Mouse (Mus musculus) WW6 (cell line): ENCODE data around the gene Serpina3c.

Experiments used
- DNase-seq: peaks from one replicate; pipeline ENCODE4 v3.0.0-alpha.2; 2013; ENCODE audit warnings: low read depth, low spot score

Serpina3c gene

DNA sequence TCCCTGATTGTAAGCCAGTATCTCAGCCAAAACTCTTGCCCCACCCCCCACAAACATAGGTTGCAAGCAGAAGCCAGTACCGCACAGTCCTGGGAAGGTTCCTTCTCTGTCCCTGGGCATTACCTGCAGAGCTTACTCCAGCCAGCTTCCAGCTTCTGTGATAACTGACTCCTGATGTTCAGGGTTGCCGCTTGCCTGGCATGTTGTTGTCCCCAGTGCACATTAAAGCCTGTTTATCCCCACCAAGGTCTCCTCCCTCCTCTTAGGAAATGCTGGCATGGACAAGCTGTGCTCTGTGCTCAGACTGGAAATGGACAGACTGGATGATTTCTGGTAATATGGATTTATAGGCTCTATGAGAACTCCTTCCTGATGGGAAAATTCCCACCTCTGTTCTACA lies at the start of gene Serpina3c:
TSS of gene Serpina3c (minus strand) at position 215 of the 400 bp plus-strand sequence.
- no peak for DNase-seq

DNA sequence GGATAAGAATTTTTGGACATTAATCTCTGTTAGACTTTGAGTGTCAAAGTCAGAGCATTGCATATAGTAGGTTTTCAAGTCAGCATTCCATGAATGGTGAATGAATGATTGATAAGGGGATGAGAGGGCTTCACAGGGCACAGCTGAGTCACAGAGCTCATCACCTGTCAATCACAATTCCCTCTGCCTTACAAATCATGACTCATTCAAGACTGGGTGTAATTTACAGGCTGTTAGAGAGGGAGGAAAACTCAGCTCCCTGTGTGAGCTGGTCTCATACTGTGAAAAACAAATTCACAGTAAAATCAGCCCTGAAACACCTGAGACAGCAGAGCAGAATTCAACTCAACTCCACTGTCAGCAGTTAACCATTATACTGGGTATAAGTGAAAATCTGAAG lies 37.2 kb upstream of the Serpina3c start:
- no peak for DNase-seq

DNA sequence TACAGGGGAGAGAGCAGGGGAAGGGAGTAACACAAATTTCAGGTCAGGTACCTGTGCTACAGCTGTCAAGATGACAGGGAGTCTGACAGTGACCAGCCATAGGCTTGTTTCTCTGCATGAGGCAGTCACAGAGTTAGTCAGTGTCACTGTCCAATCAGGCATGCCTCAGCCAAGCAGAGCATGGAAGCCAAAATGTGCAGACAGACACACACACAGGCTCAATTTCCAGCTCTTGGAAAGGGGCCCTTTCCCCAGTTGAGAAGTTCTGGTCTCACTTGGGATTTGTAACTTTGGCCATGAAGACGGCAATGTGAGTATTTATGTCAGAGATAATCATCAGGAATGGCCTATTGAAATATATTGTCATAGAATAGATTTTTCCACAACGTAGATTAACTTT lies 35.6 kb upstream of the Serpina3c start:
- DNase-seq: no peak

DNA sequence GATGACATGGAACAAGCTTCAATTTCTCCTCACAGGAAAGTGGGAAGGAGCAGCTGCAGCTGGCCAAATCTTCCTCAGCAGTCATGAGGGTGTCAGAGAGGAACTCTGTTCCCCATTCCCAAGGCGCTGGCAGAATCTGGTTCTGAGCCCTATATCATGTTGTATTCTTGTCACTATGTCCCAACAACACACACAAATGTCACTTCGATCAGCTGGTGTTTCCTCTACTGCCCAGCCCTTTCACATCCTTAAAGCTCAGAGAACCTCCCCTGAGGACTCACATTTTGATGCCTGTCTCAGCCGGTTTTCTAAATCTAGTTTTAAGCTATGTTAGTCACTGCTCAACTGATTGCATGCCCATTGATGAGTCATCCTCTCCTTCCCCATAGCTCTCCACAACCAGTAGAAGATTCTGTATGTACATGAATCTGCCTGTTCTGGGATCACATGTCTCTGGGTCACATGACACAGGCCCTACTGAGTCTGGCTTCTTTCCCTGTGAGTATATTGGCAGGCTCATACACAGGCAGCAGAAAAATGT lies 32.4 kb upstream of the Serpina3c start:
- DNase-seq: no peak

DNA sequence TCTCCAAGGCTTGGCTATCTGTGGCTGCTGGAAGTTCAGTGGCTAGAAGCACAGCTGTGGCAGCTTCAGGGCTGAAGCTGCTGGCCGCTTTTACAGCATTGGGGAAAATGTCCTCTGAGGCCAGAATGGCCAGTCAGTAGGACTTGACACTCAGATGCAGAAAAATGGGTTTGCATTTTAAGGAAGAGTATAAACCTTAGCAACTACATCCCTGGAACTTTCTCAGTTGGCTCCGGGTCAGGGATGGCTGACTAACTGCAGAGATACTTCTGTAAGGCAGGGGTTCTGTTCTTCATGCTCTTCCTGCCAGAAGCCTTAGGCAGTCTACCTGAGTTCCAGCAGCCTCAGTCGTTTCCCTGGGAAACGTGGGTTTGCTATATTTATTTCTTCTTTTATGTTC lies 31.4 kb upstream of the Serpina3c start:
- no peak for DNase-seq

DNA sequence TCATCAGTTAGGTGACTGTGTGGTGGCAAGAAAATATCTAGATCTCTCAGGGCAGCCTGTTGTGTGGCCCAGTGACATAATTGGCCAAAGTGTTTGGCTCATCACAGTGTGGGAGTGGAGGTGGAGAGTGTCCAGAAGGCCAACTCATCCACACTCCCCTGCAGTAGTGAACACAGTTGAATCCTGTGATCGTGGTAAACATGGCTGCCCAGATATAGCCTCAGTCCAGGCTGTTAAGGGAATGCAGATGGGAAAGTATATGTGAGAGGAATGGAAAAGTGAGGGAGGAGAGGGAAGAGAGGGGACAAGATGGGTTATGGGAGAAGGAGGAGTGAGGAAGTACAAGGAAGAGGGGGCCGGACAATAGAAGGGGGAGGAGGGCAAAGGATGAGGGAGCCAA lies 25.3 kb upstream of the Serpina3c start:
- DNase-seq: no peak

DNA sequence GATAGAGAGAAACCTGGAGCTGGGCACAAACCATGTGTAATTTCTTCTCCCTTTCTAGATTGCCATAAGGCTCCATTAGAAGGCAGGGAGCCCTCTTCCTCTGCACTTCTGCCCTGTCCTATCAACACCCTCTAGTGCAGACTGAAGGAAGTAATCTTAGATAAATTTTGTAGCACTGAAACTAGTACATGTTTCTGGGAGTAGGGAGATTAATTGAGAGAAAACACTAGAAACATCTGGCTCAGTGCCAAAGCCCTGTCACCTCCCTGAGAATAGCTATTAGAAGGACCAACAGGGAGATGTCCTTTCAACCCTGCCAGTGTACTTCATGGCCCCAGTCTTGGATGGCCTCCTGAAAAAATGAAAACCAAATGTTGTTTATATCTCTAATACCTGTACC lies 24.9 kb upstream of the Serpina3c start:
- no peak for DNase-seq

DNA sequence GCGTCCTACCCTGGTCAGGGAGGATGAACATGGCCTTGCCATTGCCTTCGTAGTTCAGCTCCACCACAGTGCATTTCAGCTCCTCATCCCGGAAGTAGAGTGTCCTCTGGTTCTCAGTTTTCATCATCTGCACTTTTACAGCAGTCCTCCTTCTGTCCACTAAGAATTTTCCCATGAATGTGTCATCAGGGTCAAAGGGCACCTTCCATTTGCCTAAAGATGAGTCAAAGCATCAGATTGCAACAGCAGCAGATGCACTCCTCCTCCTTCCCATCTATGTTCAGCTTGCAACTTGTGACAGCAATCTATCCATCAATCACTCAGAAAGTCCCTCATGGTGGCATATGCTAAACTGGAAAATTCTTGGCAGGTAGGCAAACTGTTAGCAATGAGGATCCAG lies 22.0 kb upstream of the Serpina3c start:
- DNase-seq: no peak

DNA sequence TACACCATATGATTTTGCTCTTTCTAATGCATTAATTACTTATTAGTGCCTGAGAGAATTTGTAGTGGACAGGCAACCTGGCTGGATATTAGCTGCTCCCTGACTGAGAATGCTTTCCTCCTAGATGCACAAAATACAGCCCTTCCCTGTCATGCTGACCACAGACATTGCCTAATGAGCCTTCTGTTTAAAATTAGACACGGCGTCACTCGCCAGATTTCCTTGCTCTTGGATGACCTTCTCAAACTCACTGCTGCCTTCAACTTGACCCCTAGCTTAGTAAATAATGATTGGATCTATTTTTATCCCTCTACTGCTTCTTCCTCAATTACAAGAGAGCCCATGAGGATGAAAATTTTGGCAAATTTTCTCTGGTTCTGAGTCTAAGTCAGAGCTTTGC lies 21.1 kb upstream of the Serpina3c start:
- no peak for DNase-seq

DNA sequence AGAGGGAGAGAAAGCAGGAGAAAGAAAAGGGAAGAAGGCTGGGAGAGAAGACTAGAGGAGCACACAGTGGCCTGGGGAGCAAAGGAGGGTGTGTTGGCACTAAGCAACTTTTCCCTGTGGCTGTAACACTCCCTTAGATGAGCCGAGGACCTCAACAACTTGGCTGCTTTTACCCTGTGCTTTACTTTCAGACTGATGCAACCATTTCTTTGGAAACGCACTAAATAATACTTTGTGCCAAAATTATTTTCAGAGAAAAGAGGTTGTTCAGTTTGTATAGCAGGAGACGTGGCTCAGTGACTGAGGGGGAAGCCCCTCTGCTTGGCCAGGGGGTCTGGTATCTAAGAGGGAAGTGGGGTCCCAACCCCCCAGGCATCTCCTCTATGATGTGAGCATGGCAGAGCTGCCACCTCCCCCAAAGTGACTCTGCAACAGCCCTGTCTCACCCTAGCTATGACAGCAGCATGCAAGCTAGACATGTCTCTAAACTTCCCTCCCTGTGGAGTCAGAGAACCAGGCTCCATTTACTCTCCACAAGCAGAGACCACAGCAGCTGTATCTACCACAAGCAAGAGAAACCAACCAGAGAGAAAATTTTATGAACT lies 527 bp downstream of the Serpina3c start:
- DNase-seq: no peak

DNA sequence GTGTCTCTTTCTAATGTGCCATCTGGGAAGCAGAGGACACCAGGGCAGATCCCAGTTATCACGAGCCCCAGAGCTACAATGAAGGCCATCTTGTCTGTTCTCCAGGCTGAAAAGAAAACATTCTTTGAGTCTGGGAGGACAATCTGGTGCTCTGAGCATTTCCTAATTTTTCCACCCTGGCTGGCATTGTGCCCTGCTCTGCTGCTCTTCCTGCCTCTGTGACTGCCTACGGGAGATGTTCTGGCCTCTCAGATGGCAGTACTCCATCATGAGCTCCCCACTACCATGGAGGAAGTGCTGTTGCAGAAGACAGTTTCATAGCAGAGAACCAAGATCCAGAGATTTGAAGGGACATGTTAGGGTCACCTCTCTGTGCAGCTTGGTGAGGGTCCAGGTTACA lies 1.7 kb downstream of the Serpina3c start:
- no peak for DNase-seq

DNA sequence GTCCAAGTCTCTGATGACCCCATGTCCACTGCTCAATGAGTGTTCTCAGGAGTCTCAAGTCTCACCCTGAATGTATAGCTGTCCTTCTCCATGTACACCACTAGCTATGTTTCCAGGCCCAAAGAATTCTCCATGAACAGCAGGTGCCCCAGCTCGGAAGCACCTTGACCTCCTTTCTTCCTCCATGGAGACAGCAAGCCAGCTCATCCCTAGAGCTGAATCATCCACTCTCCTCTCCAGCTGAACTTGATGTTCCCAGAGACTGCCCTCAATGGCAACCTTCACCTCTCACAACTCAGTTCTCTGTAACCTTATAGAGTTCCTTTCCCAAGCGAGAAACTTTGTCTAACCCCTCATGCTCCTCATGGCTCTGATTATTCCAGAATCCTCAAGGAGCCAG lies 8.1 kb downstream of the Serpina3c start:
- DNase-seq: no peak

DNA sequence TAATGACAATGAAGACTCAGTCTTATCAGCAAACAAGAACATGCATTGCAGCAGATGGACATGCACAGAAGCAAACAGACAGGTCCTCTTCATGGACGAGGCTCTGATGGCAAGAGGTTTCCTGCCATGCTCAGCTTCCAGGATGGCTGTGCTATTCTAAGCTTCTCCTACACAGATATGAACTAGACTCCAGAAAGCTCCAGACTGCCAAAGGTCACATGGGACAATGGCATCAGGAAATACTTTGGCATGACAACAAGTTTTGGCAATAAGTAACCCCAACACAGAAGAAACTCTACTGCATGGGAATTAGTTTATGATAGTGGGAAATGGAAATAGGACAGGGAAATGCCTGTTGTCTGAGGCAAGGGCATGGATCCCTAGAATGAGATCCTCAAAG lies 10.4 kb downstream of the Serpina3c start:
- DNase-seq: no peak

DNA sequence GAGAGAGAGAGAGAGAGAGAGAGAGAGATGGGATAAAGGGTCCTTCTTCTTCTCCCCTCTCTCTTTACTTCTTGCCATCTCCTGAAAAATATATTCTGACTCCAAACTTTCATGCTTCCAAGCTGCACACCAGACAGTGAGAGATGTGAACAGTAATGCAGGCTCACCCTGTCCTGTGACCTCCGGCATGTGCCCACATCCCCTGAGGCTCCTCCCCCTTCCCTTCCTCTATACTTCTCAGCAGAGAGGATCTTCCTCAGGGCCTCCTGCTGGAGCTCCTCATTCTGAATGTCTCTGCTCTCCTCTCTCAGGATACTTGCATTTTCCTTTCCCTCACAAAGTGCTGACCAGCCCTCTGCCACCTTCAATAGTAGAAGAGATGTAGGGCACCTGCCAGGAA lies 11.2 kb downstream of the Serpina3c start:
- DNase-seq: no peak

DNA sequence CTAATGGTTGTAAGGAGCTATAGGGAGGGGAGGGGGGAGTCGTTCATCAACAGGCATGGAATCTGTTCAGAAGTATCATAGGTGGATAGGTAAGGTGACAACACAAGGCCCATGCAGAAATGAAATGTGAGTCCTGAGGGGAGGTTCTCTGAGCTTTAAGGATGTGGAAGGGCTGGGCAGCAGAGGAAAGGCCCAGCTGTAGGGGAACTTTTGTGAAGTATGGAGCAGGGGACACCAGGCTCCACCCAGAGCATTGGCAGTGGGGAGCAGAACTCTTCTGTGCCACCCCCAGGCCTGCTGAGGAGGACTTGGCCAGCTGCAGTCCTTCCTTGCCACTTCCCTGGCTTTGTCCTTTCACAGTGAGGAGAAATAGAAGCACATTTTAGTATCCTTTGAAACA lies 12.2 kb downstream of the Serpina3c start:
- DNase-seq: no peak

DNA sequence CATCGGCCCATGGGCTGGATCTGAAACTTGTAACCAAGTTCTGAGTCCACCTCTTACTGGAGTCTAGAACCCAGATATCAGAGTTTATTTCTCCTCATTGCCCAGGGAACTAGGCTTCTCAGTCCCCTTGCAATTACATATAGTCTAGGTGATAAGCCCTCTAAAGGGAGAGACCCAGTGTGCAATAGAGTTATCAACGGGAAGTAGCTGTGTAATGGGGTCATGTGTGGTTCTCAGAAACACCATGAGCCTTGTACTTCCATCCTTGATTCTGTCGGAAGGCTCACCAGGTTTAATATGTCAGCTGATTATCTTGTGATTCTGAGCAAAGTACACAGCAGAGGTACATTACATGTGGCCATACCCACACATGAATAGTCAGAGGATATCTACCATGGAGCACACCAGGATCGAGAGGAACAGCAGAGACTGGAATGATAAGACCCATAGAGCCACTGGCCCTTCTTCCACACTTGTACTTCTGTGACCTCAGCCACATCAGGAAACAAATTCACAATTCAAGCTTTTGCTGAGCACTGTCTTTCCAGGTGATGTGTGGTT lies 13.0 kb downstream of the Serpina3c start:
- no peak for DNase-seq

DNA sequence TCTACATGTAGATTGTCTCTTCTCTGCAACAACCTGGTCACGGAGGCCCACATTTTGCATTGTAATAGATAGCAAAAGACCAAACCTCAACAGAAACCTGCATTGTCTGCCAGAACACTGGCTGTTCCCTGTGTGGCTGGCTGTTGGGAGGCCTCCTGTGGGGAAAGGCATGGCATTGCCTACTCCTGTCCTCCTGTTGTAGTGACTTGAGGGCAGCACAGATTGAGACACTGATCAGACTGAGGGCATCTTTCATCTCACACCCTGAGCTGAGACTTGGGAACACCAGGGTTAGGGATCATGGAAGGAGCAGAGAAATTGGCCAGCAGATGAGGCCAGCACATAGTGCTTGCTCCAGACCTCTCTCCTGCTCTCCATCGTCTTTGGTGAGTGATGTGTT lies 15.5 kb downstream of the Serpina3c start:
- DNase-seq: no peak

DNA sequence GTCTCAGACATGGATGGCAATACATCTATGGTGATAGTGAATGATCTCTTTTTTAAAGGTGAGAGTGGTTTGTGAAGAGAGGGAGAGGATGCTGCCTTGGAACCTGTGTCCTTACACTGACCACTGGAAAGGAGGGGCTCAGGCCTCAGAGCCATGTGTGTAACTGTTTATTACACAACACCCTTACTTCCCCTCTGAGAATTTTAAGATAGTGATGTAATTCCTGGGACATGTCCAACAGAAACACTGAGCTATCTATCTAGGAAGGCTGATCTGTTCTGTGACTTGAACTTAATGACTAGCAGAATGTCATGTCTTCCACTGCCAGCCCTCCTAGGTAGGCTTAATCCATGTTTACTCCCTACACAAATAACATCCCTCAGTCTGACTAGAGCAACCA lies 22.6 kb downstream of the Serpina3c start:
- no peak for DNase-seq

DNA sequence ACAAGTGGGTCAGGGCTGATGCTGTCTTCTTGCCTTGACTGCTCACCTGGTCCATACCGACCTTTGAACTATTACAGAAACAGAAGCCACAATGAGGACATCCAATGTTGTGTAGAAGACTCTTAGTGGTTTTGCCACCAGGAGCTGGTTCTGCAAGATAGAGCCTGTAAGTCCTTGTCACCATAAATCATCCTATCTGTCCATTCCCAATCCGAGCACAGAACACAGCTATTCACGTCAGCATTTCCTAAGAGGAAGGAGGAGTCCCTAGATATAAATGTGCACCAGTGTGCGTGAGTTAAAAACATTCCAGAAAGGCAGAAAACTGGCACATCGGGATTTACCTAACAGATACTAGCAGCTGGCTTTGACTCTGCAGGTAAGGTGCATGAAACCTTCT lies 26.0 kb downstream of the Serpina3c start, which contains the start of gene Serpina3b:
TSS of gene Serpina3b (plus strand) at position 301 of the 400 bp plus-strand sequence.
- no peak for DNase-seq

DNA sequence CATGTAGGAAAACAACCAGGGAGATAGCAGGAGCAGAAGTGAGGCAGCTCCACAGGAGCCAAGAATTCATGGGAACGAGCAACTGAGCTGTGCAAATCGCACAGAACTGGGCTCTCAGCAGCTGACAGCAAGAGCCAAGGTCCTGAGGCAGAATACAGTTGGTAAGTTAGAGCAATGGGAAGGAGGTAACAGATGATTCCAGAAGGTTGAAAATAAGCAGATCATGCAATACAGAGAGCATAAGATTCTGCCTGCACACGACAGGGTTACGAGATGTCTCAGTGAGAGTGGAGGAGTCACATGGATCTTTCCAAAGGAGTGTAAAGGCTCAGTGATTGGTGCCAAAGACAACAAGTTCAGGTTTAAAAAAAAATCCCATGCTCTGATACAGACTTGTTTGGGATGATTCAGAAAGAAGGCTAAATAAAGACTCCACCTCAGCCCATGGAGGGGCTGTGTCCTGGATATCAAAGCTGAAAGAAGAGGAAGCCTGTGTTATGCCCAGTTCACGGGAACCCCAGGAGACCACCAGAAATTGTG lies 28.6 kb downstream of the Serpina3c start:
- no peak for DNase-seq

DNA sequence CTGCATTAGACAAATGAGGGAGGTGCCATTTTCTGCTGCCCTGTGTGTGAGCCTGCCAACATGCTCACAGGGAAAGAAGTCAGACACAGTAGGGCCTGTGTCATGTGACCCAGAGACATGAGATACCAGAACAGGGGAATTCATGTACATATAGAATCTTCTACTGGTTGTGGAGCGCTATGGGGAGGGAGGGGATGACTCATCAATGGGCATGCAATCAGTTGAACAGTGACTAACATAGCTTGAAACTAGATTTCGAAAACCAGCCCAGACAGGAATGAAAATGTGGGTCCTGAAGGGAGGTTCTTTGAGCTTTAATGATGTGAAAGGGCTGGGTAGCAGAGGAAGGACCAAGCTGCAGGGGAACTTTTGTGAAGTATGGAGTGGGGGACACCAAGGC lies 29.7 kb downstream of the Serpina3c start:
- no peak for DNase-seq

DNA sequence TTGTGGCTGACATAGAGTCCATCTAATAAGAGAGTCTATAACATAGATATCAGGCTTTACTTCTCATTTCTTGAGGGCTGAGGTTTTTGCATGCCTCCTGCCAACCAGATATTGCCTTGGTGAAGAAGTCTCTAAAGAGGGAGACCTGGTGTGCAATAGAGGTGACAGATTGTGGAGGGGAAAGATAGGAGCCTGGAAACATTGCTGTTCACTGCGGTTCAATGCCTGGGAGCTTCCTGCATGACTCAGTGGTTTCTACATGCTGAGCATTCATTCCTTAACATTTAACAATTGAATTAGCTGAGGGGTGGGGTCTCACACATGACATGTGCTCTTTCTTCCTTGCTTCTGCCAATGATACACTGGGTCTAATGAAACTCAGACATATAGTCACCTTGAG lies 30.6 kb downstream of the Serpina3c start:
- no peak for DNase-seq

DNA sequence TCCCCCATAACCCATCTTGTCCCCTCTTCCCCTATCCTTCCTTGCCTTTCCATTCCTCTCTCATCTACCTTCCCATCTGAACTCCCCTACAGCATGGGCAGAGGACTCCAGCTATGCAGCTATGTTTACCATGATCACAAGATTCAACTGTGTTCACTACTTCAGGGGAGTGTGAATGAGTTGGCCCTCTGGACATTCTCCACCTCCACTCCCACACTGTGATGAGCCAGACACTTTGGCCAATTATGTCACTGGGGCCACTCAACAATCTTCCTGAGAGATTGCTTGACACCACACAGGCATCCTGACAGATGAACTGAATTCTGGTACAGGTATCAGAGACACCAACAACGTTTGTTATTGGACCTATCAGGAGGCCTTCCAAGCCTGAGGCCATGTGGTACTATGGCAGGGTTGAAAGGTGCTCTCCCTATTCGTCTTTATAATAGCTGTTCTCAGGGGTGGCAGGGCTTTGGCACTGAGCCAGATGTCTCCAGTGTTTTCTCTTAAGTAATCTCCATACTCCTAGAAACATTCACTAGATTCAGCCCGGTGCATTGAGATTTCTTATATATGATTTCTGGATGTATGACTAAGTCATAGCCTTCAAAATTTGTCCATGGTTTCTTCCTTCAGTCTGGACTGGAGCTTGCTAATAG lies 38.6 kb downstream of the Serpina3c start:
- no peak for DNase-seq
